Mouse (Mus musculus) lung, postnatal 10 days (tissue): ENCODE measurements around the gene Manf.

Source experiments
- DNase-seq: peaks from one replicate; pipeline ENCODE4 v3.0.0; 2021

The Manf gene

GRCm38 (mm10) chr9:106891829-106892551 lies at the start of gene Manf:
TSS of gene Manf (minus strand) at chr9:106891979.
- DNase-seq, result peak; percentile 98

GRCm38 (mm10) chr9:106934998-106935397 lies 43.2 kb upstream of the Manf start:
- no peak for DNase-seq

GRCm38 (mm10) chr9:106914878-106915277 lies 23.1 kb upstream of the Manf start:
- DNase-seq, result no peak

- DNase-seq, result no peak
Measured at GRCm38 (mm10) chr9:106913759-106914158, 22.0 kb upstream of the Manf start.

GRCm38 (mm10) chr9:106911624-106912023 lies 19.8 kb upstream of the Manf start:
- no peak for DNase-seq

- DNase-seq, result no peak
Measured at GRCm38 (mm10) chr9:106908715-106909114, 16.9 kb upstream of the Manf start.

GRCm38 (mm10) chr9:106908174-106908573 lies 16.4 kb upstream of the Manf start:
- DNase-seq, result no peak

- no peak for DNase-seq
Measured at GRCm38 (mm10) chr9:106906597-106906996, 14.8 kb upstream of the Manf start.

- peak; percentile 75 for DNase-seq
Measured at GRCm38 (mm10) chr9:106903791-106904134, 12.0 kb upstream of the Manf start.

- DNase-seq, result no peak
Measured at GRCm38 (mm10) chr9:106903099-106903790, 11.5 kb upstream of the Manf start.

- DNase-seq, result no peak
Measured at GRCm38 (mm10) chr9:106901596-106901995, 9.8 kb upstream of the Manf start.

GRCm38 (mm10) chr9:106898901-106899300 lies 7.1 kb upstream of the Manf start:
- DNase-seq, result no peak

- no peak for DNase-seq
Measured at GRCm38 (mm10) chr9:106893327-106893726, 1.5 kb upstream of the Manf start.

GRCm38 (mm10) chr9:106892552-106892875 lies 735 bp upstream of the Manf start:
- no peak for DNase-seq

GRCm38 (mm10) chr9:106891341-106891741 lies 438 bp downstream of the Manf start:
- DNase-seq, result no peak

GRCm38 (mm10) chr9:106890496-106891240 lies 1.1 kb downstream of the Manf start:
- DNase-seq, result no peak

- DNase-seq, result no peak
Measured at GRCm38 (mm10) chr9:106889321-106889720, 2.5 kb downstream of the Manf start.

GRCm38 (mm10) chr9:106888346-106888745 lies 3.4 kb downstream of the Manf start:
- no peak for DNase-seq

GRCm38 (mm10) chr9:106886828-106887702 lies 4.7 kb downstream of the Manf start, which contains the start of gene Rbm15b:
TSS of gene Rbm15b (minus strand) at chr9:106887428.
- DNase-seq, result peak; percentile 99

GRCm38 (mm10) chr9:106885901-106886731 lies 5.7 kb downstream of the Manf start:
- peak; percentile 62 for DNase-seq

GRCm38 (mm10) chr9:106884996-106885900 lies 6.5 kb downstream of the Manf start:
- DNase-seq, result no peak
